Mouse (Mus musculus) heart, embryonic 16.5 days (tissue): ENCODE results near the gene Ccdc57. TPM values are rescaled to one million over a fixed set of nuclear protein-coding genes. Genes with fewer than 3 reads are reported as not detected.

ENCODE experiments used
- ATAC-seq: fragments of 200-750 bp; cut with Nextera tagmentation; replicated peaks from 2 replicates; pipeline ENCODE4 v1.8.0; 2017; ENCODE audit warnings: moderate number of reproducible peaks; ENCODE audit not compliant: insufficient read depth, low FRiP score; ENCODE audit errors: extremely low read depth
- H3K27ac ChIP-seq: fragments of 300-500 bp; sonication (generic); 2 replicates; pipeline ENCODE4 v1.5.1; 2014; ENCODE audit warnings: mild to moderate bottlenecking, low read length, control low read depth, moderate library complexity
- H3K27me3 ChIP-seq: fragments of 300-500 bp; sonication (generic); 2 replicates; pipeline ENCODE4 v1.6.1; 2014; ENCODE audit warnings: low read length, mixed read lengths; ENCODE audit not compliant: control insufficient read depth, insufficient read depth
- H3K36me3 ChIP-seq: fragments of 300-500 bp; sonication (generic); 2 replicates; pipeline ENCODE4 v1.6.1; 2014; ENCODE audit not compliant: control insufficient read depth, insufficient read depth
- H3K4me1 ChIP-seq: fragments of 300-500 bp; sonication (generic); 2 replicates; pipeline ENCODE4 v1.6.1; 2014; ENCODE audit warnings: low read length, mixed read lengths; ENCODE audit not compliant: control insufficient read depth, insufficient read depth
- H3K4me2 ChIP-seq: fragments of 300-500 bp; sonication (generic); 2 replicates; pipeline ENCODE4 v1.6.1; 2014; ENCODE audit warnings: low read depth, mild to moderate bottlenecking, control low read depth, low read length
- H3K4me3 ChIP-seq: fragments of 300-500 bp; sonication (generic); 2 replicates; pipeline ENCODE4 v1.5.1; 2014; ENCODE audit warnings: mild to moderate bottlenecking, control low read depth, low read length
- H3K9ac ChIP-seq: fragments of 300-500 bp; sonication (generic); 2 replicates; pipeline ENCODE4 v1.6.1; 2014; ENCODE audit warnings: low read length, control low read depth
- H3K9me3 ChIP-seq: fragments of 300-500 bp; sonication (generic); replicated peaks from 2 replicates; pipeline ENCODE4 v1.6.1; 2016; ENCODE audit warnings: low read length; ENCODE audit not compliant: control insufficient read depth
- WGBS: fragments of 180-500 bp; shearing (Covaris S2); extraction: QIAGEN DNeasy Blood & Tissue Kit; methylation state at CpG from one replicate; pipeline ENCODE4 v1.1.7; 2014; 5-methylcytosine and 5-hydroxymethylcytosine counted together
- polyA plus RNA-seq: library from polyadenylated mRNA; unstranded; fragments of >200 nt; fragmentation: Nextera tagmentation; extraction: Ambion mirVana; gene quantifications from 2 replicates; pipeline ENCODE4 v1.2.1, GENCODE M21; 2015

Ccdc57 gene
- polyA plus RNA-seq, 1 experiment from 2014 or later, result 4.5 TPM

DNA sequence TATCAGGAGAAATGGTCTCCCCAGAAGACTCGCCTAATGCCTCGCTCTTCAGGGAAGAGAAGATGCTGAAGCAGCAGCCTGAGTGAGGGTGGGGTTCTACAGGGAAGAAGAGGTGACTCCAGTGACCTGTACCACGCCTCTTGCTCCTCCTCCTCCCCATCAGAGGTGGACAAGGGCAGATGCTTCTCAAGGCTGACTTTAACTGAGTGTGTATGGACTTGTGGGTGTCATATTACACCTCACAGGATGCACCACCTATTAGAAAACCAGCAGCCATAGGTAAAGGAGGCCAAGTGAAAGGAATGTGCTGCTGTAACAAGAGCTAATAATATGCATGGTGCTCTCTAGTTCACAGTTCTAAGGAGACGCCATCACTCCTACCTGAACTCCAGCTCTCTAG is 32.9 kb upstream of the Ccdc57 start:
- 82% methylated on average over 4 of the region's 4 CpGs for WGBS
- Histone ChIP-seq H3K4me2 (no peak overlapping the region), H3K27me3 (no peaks in the 10 kb centered on the region), H3K36me3 (peaks cover 86% of the 10 kb centered on the region), H3K4me3 (no peak overlapping the region), H3K9ac (no peak overlapping the region), H3K4me1 (peaks cover 26% of the 10 kb centered on the region), H3K27ac (no peak overlapping the region), H3K9me3 (no peaks in the 10 kb centered on the region)
- ATAC-seq, result no peak

DNA sequence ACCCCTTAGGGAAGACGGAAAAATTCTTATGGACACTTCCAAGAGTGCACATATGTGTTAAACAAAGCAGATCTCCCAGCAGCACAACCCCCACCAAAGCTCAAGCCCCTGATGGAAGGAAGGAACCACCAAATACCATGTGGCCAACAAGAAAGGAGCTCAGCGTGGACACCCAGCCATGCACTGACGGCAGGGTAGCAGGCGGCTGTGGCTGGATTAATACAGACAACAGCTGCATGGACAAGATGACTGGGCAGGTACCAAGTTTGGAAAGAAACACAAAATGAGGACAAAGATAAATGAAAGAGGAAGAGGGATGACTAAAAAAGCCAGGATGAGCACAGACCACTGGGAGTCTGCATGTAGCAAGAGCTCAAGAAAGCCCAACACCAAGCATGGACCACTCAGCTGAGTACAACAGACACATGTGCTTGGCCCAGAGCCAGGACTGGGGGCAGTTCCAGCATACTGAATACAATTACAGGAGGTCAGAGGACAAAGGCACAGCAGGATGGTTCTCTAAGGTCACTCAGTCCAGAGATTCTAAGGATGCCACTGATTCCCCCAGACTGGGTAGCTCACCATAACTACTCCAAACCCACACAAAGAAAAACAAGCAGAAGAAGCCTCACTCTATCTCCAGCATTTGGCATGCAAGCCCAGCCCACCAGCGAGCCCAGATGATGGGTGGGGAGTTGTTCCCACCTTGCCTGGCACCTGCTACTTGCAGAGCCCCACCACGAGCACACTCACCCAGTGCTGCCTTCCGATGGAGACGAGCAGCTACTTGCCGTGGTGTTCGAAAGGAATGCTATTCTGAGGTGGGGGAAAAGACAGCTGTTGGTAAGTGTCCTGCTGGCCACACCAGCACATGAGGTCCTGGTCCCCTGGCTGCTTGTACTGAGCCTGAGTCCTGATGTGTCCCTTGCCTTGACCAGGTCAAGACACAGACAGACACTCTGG is 31.8 kb upstream of the Ccdc57 start:
- H3K27ac ChIP-seq, result peak overlapping the region; percentile 24
- peaks cover 32% of the 10 kb centered on the region for H3K4me1 ChIP-seq
- no peak overlapping the region for H3K4me3 ChIP-seq

GRCm38 (mm10) chr11:120962909-120963308 is 30.2 kb upstream of the Ccdc57 start:
- Histone ChIP-seq H3K9ac (no peak overlapping the region), H3K9me3 (no peaks in the 10 kb centered on the region), H3K4me2 (no peak overlapping the region), H3K4me1 (peaks cover 48% of the 10 kb centered on the region), H3K27ac (no peak overlapping the region), H3K4me3 (no peak overlapping the region), H3K36me3 (peaks cover 66% of the 10 kb centered on the region), H3K27me3 (no peaks in the 10 kb centered on the region)
- no peak for ATAC-seq
- WGBS, result 81% methylated on average over 7 of the region's 7 CpGs

More for the DNA sequence above, 31.8 kb upstream of the Ccdc57 start:
- Histone ChIP-seq H3K27me3 (no peaks in the 10 kb centered on the region), H3K9me3 (no peaks in the 10 kb centered on the region), H3K9ac (no peak overlapping the region), H3K4me2 (no peak overlapping the region), H3K36me3 (peaks cover 77% of the 10 kb centered on the region)
- WGBS, result 62% methylated on average over 10 of the region's 10 CpGs
- ATAC-seq, result no peak

DNA sequence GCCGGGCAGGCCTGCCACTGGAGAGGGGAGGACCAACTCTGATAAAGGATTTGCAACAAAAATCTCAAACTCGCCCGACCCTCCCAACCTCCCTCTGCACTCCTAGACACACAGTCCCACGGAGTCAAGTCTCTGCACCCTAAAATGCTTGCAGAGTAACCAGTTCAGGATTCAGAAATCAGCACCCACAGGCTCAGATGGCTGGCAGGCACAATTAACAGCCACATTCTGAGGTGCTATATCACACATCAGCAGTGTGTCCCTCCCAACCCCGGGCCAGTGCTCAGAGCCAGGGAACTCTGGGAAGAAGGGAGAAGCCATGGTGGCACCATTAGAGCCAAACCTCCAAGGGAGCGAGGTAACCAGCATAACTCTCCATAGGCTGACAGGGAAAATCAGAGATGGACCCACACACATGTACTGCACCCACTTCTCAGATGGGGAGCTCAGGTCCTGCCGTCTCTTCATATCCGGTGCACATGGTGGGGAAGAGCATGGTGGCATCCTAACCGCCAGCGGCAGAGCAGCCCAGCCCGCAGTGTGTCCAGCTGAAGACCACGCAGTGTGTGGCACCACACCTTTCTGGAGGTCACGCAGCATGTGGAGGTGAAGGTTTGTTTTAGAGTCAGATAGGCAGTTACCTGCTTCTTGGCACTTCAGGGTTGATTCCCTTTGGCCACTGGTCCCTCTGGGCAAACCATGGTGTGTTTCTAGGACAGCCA is 29.5 kb upstream of the Ccdc57 start:
- ATAC-seq, result no peak
- WGBS, result 88% methylated on average over 13 of the region's 13 CpGs
- no peaks in the 10 kb centered on the region for H3K27me3 ChIP-seq
- no peak overlapping the region for H3K4me3 ChIP-seq
- peaks cover 55% of the 10 kb centered on the region for H3K4me1 ChIP-seq
- H3K36me3 ChIP-seq, result peaks cover 59% of the 10 kb centered on the region
- H3K4me2 ChIP-seq, result no peak overlapping the region
- H3K27ac ChIP-seq, result no peak overlapping the region
- no peak overlapping the region for H3K9ac ChIP-seq
- no peaks in the 10 kb centered on the region for H3K9me3 ChIP-seq

DNA sequence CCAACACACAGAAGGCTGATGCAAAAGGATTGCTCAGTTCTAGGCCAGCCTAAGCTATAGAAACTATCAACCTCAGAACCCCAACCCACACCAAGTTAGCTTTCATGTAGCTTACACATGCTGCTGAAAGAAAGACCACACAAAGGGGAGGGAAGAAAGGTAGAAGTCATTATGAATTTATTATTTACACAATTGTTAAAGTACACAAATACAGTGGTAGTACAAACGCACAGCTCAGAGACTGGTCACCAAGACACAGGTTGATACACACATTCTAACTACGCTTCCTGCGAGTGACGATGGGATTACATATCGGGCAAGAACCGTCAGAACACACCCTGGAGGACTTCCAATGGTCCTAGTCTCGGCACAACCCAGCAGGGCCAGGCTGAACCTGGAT is 28.9 kb upstream of the Ccdc57 start:
- H3K4me3 ChIP-seq, result no peak overlapping the region
- H3K27ac ChIP-seq, result no peak overlapping the region
- peaks cover 59% of the 10 kb centered on the region for H3K4me1 ChIP-seq
- H3K27me3 ChIP-seq, result no peaks in the 10 kb centered on the region
- 79% methylated on average over 7 of the region's 7 CpGs for WGBS
- no peak for ATAC-seq
- H3K9me3 ChIP-seq, result no peaks in the 10 kb centered on the region
- H3K4me2 ChIP-seq, result no peak overlapping the region
- no peak overlapping the region for H3K9ac ChIP-seq
- H3K36me3 ChIP-seq, result peaks cover 61% of the 10 kb centered on the region

GRCm38 (mm10) chr11:120960248-120960647 is 27.6 kb upstream of the Ccdc57 start:
- Histone ChIP-seq H3K4me2 (no peak overlapping the region), H3K9me3 (no peaks in the 10 kb centered on the region), H3K4me1 (peaks cover 56% of the 10 kb centered on the region), H3K4me3 (no peak overlapping the region), H3K9ac (no peak overlapping the region), H3K27ac (no peak overlapping the region), H3K27me3 (no peaks in the 10 kb centered on the region), H3K36me3 (peaks cover 60% of the 10 kb centered on the region)
- 50% methylated on average over 1 of the region's 1 CpGs for WGBS
- ATAC-seq, result no peak

DNA sequence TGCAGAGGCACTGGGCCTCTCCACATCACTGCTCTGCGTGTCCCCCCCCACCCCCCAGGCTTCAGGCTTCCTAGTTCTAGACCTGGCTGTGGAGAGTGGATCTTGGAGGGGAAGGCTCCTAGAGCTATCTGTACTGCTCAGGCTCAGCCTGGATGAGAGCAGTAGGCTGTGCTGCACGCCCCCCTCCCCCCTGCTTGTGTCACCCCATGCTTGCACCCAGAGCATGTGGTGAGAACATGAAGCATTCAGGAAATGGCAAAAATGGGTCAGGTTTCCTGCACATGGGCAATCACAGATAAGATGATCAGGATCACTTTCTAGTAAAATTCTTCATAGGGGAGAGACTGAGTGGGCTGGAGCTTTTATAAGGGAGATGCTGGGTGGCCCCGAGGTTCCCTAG is 26.9 kb upstream of the Ccdc57 start:
- Histone ChIP-seq H3K27me3 (no peaks in the 10 kb centered on the region), H3K4me3 (no peak overlapping the region), H3K4me1 (peaks cover 51% of the 10 kb centered on the region), H3K9ac (no peak overlapping the region), H3K27ac (no peak overlapping the region; the same call in 1 of the 2 replicates), H3K36me3 (peaks cover 54% of the 10 kb centered on the region), H3K9me3 (no peaks in the 10 kb centered on the region), H3K4me2 (no peak overlapping the region)
- ATAC-seq, result no peak
- 50% methylated on average over 3 of the region's 3 CpGs for WGBS

DNA sequence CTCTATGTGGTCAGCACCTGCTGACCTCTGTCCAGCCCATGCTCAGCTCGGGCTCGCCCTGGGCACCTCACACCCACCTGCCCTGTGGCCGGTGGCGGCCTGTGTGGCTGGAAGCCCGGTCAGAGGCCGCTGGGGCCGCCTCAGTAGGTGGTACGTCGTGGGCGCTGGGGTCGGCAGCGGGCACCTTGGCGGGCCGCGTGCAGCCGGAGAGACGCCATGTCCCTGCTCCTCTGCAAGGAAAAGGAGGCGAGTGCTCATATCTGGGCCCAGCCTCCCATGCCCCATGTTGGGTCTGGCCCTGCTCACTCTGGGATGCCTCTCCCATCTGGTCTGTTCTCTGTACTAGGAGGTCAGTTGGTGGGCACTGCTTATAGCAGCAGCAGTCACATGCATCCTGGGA is 26.4 kb upstream of the Ccdc57 start:
- Histone ChIP-seq H3K27me3 (no peaks in the 10 kb centered on the region), H3K9me3 (no peaks in the 10 kb centered on the region), H3K36me3 (peaks cover 49% of the 10 kb centered on the region), H3K4me3 (no peak overlapping the region), H3K27ac (peak overlapping the region; percentile 76), H3K4me2 (no peak overlapping the region), H3K9ac (peak overlapping the region; percentile 31; the same call in 1 of the 2 replicates), H3K4me1 (peaks cover 47% of the 10 kb centered on the region)
- peak; percentile 56 for ATAC-seq
- 82% methylated on average over 18 of the region's 18 CpGs for WGBS

DNA sequence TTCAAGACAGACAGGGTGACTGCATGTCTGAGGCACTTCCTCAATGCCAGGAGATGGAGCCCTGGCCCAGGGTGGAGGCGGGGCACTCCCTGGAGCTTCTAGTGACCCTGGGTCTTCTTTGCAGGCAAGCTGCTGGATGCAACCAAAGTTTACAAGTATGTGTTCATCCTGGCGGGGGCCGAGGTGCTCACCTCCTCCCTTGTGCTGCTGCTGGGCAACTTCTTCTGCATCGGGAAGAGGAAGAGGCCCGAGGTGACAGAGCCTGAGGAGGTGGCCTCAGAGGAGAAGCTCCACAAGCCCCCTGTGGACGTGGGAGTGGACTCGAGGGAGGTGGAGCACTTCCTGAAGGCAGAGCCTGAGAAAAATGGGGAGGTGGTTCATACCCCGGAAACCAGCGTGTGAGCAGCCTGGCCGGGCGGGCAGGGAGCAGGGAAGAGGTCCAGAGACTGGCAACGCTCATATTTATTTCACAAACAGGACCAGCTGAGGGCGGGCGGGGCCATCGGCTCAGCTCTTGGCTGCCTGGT is 25.1 kb upstream of the Ccdc57 start:
- Histone ChIP-seq H3K4me1 (peaks cover 43% of the 10 kb centered on the region), H3K9ac (no peak overlapping the region), H3K27ac (peak overlapping the region; percentile 27), H3K27me3 (no peaks in the 10 kb centered on the region), H3K36me3 (peaks cover 37% of the 10 kb centered on the region), H3K4me3 (no peak overlapping the region), H3K9me3 (no peaks in the 10 kb centered on the region), H3K4me2 (no peak overlapping the region)
- ATAC-seq, result no peak
- 54% methylated on average over 15 of the region's 15 CpGs for WGBS
